Mouse (Mus musculus) testis, adult 2 months (tissue): ENCODE measurements around the gene Ric8a. TPM values are rescaled to one million over a fixed set of nuclear protein-coding genes. Genes with fewer than 3 reads are reported as not detected.
A peak's percentile ranks its signal among the peaks of the same experiment; 100 is the strongest.

Experiments
- H3K27ac ChIP-seq: fragments of 200-500 bp; 2 replicates; pipeline ENCODE4 v1.5.1; 2012; ENCODE audit warnings: low read depth, low read length; ENCODE audit not compliant: control insufficient read depth, insufficient read depth
- H3K27me3 ChIP-seq: fragments of 200-500 bp; 2 replicates; pipeline ENCODE4 v1.6.1; 2012; ENCODE audit warnings: mild to moderate bottlenecking, low read length, moderate library complexity; ENCODE audit not compliant: control insufficient read depth, insufficient read depth
- H3K36me3 ChIP-seq: fragments of 200-500 bp; 2 replicates; pipeline ENCODE4 v1.6.1; 2012; ENCODE audit warnings: mild to moderate bottlenecking, low read length; ENCODE audit not compliant: control insufficient read depth, insufficient read depth
- H3K4me1 ChIP-seq: fragments of 200-500 bp; 2 replicates; pipeline ENCODE4 v1.6.1; 2012; ENCODE audit warnings: low read length; ENCODE audit not compliant: control insufficient read depth, insufficient read depth
- H3K4me3 ChIP-seq: fragments of 200-500 bp; 2 replicates; pipeline ENCODE4 v1.5.1; 2012; ENCODE audit warnings: low read depth, mild to moderate bottlenecking, low read length, moderate library complexity, mixed read lengths; ENCODE audit not compliant: control insufficient read depth
- CTCF ChIP-seq: fragments of 200-500 bp; IDR thresholded peaks from 2 replicates; pipeline ENCODE4 v1.5.1; 2012; ENCODE audit warnings: low read depth, mild to moderate bottlenecking, inconsistent platforms, low read length, moderate library complexity; ENCODE audit not compliant: control insufficient read depth, insufficient read depth, insufficient replicate concordance
- POLR2A ChIP-seq: fragments of 200-500 bp; IDR thresholded peaks from 2 replicates; pipeline ENCODE4 v1.6.1; 2012; ENCODE audit warnings: low read depth, mild to moderate bottlenecking, inconsistent platforms, low read length, moderate library complexity; ENCODE audit not compliant: control insufficient read depth
- polyA plus RNA-seq: library from polyadenylated mRNA; depleted of rRNA; stranded (reverse); fragments of >200 nt; gene quantifications from 2 replicates; pipeline ENCODE4 v1.2.3, GENCODE M21; 2012

Ric8a gene
- polyA plus RNA-seq, 1 experiment = 34.5 TPM

GRCm38 (mm10) chr7:140840750-140841735 is 15.7 kb upstream of the Ric8a start:
- H3K27me3 ChIP-seq = no peaks in the 10 kb centered on the region
- H3K27ac ChIP-seq = no peak overlapping the region
- TF ChIP-seq POLR2A = no peak
- no peak for TF ChIP-seq CTCF
- H3K4me3 ChIP-seq = no peak overlapping the region
- no peaks in the 10 kb centered on the region for H3K36me3 ChIP-seq
- H3K4me1 ChIP-seq = peaks cover 3% of the 10 kb centered on the region; the same call in 1 of the 2 replicates

GRCm38 (mm10) chr7:140843806-140844205 is 13.0 kb upstream of the Ric8a start:
- no peak overlapping the region for H3K4me3 ChIP-seq
- H3K27ac ChIP-seq = no peak overlapping the region
- H3K36me3 ChIP-seq = no peaks in the 10 kb centered on the region
- peaks cover 3% of the 10 kb centered on the region; the same call in 1 of the 2 replicates for H3K4me1 ChIP-seq
- TF ChIP-seq POLR2A (no peak), CTCF (no peak)
- no peaks in the 10 kb centered on the region for H3K27me3 ChIP-seq

DNA sequence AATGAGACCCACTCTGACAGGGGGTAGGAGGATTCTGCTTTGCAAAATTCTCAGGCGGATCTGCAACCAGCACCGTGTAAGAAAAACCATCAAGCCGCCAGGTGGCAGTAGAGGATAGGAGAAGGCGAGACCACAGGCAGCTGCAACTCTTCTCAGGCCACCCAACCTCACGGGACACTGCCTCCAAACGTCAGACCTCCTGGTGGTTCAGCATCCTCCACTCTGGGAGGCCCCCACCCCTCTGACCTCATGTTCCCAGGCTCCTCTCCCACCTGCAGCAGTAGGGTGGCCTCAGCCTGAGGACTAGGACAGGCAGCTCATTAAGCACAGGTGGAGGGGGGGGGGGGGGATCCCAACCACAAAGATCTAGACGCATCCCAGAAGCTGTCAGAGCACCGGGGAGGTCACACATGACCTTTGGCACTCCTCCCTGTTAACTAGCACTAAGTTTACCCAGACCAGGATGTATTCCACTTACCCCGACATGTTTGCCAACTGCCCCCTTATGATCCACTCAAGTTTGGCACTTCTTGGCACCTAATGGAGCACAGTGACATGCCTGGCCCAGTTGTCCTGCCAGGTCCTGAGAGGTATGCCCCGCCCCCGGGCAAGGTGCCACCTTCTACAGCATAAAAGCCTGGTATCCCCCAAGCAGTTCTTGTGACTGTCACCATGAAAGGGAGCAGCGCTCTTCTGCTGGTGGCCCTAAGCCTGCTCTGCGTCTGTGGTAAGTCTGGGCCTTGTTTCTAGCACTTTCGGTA is 11.7 kb upstream of the Ric8a start, which contains the start of gene Scgb1c1:
Gene Scgb1c1, plus strand, starts transcription at position 643 of the 761 bp plus-strand sequence.
- TF ChIP-seq POLR2A (no peak), CTCF (peak; percentile 68; the same call in 1 of the 2 replicates)
- H3K4me3 ChIP-seq = peak within 1 kb of the TSS; percentile 74
- peaks cover 3% of the 10 kb centered on the region; the same call in 1 of the 2 replicates for H3K4me1 ChIP-seq
- no peaks in the 10 kb centered on the region for H3K36me3 ChIP-seq
- H3K27ac ChIP-seq = no peak within 1 kb of the TSS
- no peaks in the 10 kb centered on the region for H3K27me3 ChIP-seq

- H3K4me3 ChIP-seq = peak overlapping the region; percentile 74
- peaks cover 3% of the 10 kb centered on the region; the same call in 1 of the 2 replicates for H3K4me1 ChIP-seq
- TF ChIP-seq POLR2A = no peak
- TF ChIP-seq CTCF = no peak
- H3K27me3 ChIP-seq = no peaks in the 10 kb centered on the region
- H3K27ac ChIP-seq = no peak overlapping the region
- H3K36me3 ChIP-seq = no peaks in the 10 kb centered on the region
Measured at GRCm38 (mm10) chr7:140845683-140846082, 11.1 kb upstream of the Ric8a start.

DNA sequence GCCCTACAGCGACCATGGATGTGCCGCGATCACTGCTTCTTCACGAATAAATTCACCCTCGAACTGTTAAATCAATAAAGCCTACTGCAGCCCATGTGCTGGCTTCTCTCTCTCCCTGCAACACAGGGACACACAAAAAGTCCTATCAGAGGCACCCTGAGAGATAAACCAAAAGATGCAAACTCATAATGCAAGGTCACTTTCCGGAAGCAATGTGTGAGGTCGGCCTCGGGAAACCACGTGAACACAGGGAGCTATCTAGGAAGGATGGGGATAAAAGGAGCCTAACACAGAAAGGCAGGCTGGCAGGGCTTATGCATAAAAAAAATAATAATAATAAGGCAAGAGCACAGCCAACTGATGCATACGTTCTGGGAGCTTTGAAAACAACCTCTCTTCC is 10.1 kb upstream of the Ric8a start:
- peaks cover 3% of the 10 kb centered on the region; the same call in 1 of the 2 replicates for H3K4me1 ChIP-seq
- H3K27me3 ChIP-seq = no peaks in the 10 kb centered on the region
- TF ChIP-seq CTCF (no peak), POLR2A (no peak)
- no peaks in the 10 kb centered on the region for H3K36me3 ChIP-seq
- H3K4me3 ChIP-seq = peak overlapping the region; percentile 74
- H3K27ac ChIP-seq = no peak overlapping the region

DNA sequence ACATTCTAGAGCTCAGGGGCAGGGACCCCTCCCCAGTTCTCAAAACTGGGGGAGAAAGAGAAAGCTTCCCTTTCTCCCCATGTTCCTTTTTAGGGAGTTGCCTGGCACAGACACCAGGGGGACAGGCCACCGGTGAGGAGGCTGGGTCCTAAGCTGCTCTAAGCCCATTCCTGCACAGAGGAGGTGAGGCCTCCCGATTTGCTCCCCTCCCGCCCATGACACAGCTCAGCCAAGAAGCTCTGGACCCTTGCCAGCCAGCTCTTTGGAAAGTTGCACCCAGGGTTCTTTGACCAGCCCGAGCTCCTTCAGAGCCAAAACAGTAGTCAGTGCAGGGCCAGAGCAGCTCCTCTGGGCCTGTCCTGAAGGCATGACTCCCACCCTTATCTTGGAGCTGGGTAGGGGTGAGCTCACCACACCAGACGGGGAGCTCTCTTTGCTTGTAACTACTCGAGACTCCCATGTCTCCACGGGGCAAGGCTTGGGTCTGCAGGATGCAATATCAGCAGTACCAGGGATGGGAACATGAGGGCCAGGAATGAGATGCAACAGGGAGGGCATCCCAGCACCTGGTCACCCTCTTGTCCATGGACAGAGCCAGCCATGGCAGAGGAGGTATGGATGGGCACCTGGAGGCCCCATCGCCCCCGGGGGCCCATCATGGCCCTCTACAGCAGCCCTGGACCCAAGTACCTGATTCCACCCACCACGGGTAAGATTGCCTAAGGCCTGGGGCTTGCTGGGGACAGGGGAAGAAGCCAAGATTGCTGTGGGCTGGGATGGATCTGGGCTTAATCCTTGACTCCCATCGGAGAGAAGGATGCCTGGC is 8.8 kb upstream of the Ric8a start, which contains the start of gene Odf3:
Gene Odf3, plus strand, starts transcription at position 51 of the 826 bp plus-strand sequence.
- peaks cover 3% of the 10 kb centered on the region; the same call in 1 of the 2 replicates for H3K4me1 ChIP-seq
- peak within 1 kb of the TSS; percentile 74 for H3K4me3 ChIP-seq
- TF ChIP-seq CTCF (no peak), POLR2A (peak; percentile 23; the same call in 1 of the 2 replicates)
- H3K27me3 ChIP-seq = no peaks in the 10 kb centered on the region
- no peaks in the 10 kb centered on the region for H3K36me3 ChIP-seq
- 0 out of 2 replicates have a peak within 1 kb of the TSS, but pooled peaks have one; percentile 40 for H3K27ac ChIP-seq

- Histone ChIP-seq H3K27me3 (no peaks in the 10 kb centered on the region), H3K36me3 (no peaks in the 10 kb centered on the region), H3K27ac (no peak overlapping the region), H3K4me1 (peaks cover 3% of the 10 kb centered on the region; the same call in 1 of the 2 replicates), H3K4me3 (peak overlapping the region; percentile 74)
- TF ChIP-seq POLR2A = no peak
Measured at GRCm38 (mm10) chr7:140848591-140848990, 8.2 kb upstream of the Ric8a start.
